Mouse (Mus musculus) brain, adult 2 months (tissue): ENCODE measurements at regions not wholly inside any gene's neighbourhood (a gene's known extent, or its start where the extent isn't known, plus 50 kb on each side); places are given as distances from the start of the nearest gene placed in this dataset.

ENCODE experiments used
- DNase-seq: peaks from one replicate; pipeline ENCODE4 v3.0.0; 2011; ENCODE audit warnings: low read depth, low spot score

DNA sequence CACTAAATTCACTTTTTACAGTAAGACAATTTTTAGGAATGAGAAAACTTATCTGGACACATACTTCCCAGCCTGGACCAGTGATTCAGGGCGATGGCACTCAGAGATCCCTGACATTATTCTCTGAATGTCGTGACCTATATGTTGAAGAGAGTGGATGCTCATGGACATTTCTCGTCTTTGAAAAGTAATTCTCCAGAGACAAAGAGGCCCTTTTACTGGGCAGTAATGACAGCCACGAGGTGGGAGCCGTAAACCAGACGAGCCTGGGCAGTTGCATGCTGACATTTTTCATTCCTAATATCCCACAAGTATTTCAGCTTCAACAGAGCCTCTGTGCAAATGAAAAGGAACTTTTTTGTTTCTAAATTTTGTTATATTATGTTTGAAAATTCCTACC is 1041.3 kb downstream of the Slc22a22 start:
- DNase-seq: no peak

DNA sequence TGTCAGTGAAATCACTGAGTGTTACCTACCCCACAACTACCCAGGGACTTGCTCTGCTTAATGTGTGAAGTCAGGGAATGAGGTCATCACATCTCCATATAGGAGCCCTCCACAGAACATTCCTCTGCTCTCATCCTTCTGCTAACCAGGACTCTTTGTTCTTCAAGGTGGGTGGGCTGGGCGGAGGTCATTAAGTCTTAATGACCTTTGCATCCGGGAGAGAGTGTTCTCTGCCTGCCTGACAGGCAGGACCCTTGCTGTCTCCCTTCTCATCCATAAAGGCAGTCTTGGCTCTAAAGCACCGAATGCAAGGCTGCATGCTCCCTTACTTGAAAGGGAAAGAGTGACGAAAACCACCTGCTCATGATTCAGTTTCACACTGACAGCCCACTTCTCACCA is 1051.4 kb downstream of the Slc22a22 start:
- peak; percentile 2 for DNase-seq

DNA sequence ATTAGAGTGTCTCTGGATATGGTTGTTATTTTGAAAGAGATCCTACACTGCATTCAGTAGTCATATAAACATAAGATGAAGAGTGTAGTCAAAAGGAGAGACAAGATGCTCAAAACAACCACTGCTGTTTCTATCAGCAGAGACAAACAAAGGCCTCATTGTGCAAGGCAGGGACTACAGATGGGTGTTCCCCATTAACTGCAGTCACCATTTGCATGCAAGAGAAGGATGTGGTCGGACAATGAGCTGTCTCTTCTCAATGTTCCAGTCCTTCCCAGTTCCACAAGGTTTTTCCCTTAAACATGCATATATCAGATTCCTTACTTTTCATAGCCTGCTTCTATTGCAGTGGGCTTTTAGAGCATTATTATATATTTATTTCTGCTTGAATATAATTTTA is 1056.7 kb downstream of the Slc22a22 start:
- peak; percentile 37 for DNase-seq

DNA sequence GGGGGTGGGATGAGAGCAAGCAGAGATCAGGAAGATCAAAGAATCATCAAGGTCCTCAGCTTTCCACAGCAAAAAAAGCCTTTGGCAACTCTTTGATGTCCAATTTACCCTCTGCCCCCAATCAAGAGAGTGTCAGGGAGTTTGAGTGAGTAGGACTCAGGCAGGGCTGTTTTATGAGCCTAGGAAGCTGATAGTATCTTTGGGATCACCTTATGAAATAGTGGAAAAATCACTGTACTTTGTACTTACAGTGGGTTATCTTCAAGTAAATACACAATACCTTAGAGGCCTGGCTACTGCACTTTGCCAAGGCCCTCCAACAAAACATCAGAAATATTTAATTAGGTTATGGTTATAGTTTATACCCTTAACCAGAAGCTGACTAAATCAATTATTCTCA is 1085.4 kb downstream of the Slc22a22 start:
- DNase-seq: no peak

DNA sequence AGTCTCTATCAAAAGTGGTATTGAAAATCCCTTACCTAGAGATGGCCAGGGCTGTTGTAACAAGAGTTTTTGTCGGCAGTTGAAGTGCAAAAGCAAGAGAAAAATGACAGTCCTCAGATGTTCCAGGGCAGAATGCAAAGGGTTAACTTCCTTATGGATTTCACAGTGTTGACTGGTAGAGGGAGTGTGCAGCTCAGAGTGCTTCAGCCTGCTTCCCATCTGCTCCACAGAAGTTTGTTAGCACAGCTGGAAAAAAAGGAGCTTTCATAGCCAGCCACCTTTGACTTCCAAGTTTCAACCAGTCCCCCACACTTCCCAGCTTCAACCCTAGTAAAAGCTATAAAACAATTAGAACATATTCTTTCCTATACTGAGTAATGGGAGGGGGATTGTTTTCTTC is 1098.9 kb downstream of the Slc22a22 start:
- DNase-seq: no peak

DNA sequence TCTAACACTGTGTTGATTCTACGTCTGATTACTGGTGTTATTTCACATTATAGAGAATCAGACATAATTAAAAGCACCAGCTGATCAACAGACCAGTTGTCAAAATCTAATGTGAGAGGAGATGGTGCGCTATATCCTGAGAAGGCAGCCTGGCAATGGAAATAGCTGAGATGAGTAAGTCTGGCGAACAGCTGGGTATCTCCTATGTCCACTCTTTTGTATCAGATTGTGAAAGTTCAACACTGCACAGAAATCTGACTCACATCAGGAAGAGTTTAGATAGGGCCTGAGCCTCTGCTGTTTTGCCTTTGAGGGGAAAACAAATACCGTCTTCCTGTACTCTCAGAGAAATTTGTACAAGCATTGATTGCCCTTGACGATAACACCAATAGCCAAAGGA is 1126.5 kb downstream of the Slc22a22 start:
- no peak for DNase-seq

DNA sequence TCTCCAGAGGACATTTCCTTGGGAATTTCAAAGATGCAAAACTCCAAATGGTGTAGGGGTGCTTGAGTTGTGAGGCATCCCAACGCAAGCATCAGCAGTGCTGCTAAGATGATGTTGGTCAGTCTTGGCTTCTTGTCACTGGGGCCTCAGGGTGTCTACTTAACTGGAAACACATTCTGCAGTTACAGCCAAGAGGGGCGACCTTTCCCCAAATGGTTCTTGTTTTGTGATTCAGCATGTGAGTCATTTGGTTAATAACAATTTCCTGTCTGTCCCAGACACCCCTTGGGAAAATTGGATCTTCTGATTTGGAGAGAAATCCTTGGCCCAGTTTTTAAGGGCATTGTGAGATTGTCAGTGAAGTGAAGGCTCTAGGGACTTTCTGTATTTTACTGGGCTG is 1131.3 kb downstream of the Slc22a22 start:
- DNase-seq: no peak

DNA sequence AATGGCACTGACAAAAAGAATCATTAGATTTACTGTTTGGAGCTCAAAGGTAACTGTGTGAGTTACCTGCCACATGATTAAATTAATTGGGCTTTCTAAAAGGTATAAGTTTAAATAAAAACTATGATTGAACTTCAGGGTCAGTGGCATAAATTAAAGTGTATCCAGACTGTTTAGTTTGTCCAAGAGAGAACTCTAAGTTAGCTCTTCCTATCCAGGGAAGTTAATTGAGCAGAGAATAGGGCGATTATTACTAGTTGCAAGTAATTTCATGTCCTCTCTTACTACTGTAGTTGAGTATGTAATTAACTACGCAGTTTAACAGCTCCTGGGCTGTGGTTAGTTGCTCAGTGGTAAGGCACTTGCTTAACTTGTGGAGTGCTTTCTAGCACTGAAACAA is 1132.5 kb downstream of the Slc22a22 start:
- no peak for DNase-seq

DNA sequence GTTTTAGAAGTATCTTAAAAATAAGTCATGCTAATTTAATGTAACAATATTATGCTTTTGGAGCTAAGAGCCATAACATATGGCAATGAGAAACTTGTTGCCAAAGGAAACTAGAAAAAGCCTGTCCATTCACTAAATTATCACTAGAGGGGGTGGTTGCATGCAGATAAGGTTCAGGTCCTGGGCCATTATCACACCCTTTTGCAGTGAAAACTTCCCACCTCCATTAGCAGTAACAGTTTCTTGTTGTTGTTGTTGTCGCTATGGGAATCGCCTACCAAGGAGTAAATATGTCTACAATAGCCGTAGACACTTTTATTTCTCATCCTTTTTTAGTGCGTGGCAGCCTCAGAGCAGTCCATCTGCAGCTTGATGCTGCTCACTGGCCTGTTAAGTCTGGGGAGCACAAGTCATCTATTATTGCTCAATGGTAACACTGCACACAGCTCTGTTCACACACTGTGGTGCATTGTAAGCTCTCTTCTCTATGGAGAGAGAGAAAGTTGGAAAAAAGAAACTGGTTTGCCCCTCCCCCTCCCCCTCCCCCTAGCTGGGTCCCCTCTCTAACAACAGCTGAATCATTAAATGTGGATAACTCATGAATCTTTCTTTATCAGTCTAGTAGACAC is 1133.0 kb downstream of the Slc22a22 start:
- peak; percentile 10 for DNase-seq

DNA sequence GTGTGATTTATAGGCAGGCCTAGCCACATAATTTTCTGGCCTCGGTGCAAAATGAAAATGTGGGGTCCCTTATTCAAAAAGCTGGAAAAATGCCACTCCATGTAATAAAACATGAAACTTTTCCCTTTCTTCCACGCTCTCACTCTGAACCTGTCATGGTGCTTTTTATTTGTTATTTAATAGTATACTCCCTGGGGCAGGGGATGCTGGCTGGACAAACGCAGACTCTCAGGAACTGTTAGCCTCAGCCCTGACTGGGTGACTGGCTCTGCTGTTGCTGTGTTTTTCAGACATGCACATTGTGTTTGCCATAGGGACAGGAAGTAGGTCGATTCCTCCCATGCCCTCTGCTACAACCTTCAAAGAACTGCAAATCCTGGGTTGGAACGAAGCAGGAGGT is 1139.5 kb downstream of the Slc22a22 start:
- DNase-seq: no peak

DNA sequence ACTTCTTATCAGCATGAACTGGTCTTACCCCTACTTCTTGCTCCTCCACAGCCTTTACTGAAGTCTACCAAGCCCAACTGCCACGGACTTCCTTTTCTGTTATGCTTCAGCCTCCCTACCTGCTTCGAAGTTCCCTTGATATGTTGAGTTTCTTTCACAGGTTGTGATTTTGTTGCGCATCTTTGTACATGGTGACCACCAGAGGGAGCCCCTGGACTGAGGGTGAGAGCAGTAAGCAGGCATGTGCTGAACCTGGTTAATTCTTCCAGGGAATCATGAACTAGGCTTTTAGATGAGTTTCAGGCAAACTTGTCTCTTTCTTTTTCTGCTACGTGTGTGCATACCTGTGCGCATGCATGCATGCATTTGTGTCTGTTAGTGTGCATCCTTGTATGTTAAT is 1141.0 kb downstream of the Slc22a22 start:
- DNase-seq: peak; percentile 84

DNA sequence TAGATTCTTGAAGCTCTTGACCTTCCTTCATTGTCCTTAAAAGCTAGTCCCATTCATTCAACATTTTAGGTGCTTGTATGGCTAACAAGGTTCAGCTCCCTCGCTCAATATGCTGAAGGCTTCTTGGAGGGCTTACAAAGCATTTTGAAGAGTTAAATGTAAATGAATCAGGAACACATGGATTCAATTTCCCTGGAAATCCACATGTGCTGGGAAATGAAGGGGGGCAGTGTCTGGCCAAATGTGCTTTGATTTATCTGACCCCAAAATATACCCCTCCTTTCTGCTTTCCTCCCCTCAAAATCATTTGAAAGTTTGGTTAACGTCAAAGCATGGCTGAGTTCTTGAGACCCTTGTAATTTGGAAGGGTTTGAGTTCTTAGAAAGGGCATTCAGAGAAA is 1142.4 kb downstream of the Slc22a22 start:
- DNase-seq: no peak

DNA sequence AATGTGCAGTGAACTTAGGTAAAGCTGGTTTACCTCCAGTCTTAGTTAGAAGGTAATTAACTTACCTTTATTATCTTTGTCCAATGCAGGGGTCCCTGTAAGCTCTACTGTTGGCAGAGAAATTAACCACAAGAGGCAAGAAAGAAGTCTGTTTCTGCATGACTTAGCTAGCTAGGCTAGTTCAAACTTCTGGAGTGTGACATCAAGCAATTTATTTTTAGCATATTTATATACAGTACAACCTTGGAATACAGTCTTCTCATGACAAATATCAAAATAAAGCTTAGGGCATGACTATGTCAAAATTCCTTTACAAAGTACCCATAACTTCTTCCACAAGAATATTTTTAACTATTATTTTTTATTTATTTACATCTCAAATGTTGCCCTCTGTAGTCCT is 1156.9 kb downstream of the Slc22a22 start:
- no peak for DNase-seq

DNA sequence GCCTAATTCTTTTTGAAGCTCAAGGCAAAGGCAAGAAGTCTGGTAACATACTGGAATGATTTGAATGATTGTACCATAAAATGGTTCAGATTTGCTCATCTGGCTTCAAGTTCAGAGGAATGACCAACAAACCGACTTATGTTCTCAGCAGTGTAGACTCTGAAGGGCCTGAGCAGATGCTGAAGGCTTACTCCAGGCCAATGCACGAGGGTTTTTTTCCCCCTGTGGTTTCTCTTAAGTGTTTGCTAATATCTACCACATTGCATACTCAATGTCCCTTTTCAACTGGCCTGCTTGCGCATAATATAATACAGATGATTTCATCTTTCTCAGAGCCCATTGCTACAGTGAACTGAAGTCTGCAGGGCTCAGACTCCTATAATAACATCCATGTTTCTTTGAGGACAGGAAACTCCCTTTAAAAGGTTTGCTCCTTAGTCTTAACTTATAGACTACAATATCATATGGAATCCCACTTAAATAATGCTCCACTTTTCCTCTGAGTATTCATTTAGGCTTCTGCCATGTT is 1182.5 kb downstream of the Slc22a22 start:
- DNase-seq: no peak

DNA sequence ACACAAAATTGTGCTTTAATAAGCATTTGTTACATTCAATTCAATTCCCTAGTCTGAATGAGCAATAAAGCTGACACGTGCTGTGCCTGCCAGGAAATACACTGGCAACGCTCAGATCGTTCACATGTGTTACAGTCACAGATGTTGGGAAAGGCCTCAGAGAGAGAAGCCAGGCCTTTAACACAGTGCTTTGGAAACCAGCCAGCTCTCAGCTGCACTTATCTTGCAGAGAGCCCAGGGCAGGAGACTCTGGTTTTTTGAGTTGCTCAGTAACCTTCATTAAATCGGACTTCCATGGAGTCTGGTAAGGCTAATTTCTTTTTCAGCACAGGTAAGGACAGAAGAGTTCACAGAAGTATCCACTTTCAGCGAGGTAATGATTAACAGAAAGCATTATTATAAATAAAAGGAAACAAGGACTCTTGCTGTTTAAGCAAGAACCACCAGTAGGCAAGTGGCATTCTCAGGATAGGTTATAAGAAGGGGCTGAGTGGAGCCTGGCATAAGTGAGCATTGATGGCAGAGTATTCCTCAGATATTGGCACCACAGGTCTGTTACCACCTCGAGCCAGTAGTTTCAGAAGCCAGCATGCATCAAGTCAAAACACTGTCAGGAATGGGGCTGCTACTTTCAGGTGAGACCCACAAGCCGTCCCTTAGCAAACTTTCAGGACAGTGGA is 1198.7 kb downstream of the Slc22a22 start:
- DNase-seq: peak; percentile 40

DNA sequence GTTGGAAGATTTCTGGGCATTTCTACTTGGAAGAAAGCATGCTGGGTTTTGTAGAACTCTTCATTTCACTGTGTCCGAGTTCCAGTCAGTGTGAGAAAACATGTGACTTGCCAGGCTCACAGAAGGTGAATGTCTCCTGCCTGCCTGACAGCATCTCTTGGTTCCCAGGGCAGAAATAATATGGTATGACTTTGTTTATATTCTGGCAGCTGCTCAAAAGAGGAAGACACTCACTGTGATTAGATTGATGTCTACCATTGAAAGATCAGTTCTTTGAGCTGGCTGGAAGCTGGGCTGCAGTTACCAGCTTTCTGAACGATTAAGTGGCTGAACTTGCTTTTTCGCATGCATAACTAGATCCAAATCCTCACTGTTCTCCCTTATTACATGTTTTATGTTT is 1199.4 kb downstream of the Slc22a22 start:
- DNase-seq: peak; percentile 7

DNA sequence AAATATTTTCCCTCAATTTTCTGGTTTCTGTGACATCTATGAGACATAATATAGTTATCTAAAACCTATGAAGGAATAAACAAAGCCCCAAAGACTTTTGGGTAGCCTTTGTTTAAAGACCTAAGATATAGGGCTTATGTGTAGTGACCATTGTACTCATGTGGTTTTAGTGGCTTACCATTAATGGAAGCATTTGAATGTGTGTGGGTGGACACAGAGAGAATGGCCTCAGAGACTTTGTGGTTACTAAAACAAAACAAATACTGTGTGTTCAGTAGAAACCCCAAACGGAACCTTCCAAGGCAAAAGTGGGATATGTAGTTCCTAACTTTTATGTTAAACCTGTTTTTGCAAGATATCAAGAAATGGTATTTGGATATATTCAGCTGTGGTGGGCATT is 1228.7 kb downstream of the Slc22a22 start:
- no peak for DNase-seq

DNA sequence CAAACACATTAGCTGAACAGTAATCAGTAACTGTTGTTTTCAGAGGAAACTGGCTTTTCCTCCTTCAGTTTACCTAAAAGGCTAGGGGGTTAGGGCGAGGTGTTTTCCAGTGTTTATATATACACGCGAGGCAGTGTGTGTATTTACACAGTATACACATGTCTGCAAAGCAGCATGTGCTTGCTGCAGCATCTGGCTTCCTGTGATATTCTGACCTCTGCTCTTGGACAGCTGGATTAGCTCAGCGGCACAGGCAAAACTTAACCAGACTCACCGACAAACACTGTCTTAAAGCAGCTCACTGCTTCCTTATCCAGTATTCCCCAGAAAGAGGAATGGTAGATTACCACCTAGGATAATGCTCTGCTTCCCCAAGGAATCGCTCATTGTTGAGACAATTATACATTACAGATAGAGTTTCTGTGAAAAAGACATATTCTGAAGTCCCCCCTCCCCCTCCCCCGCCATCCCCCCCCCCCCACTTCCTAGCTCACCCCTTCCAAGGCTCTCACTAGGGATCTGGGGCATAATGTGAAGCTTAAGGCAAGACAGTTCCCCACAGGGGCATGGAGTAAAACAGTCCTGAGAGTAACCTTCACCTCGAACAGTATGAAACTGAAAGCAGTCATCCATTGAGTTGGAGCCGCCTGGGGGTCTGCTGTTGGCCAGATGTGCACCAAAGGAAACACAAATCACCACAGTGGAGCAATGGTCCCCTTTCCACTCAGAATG is 1233.3 kb downstream of the Slc22a22 start:
- DNase-seq: no peak

DNA sequence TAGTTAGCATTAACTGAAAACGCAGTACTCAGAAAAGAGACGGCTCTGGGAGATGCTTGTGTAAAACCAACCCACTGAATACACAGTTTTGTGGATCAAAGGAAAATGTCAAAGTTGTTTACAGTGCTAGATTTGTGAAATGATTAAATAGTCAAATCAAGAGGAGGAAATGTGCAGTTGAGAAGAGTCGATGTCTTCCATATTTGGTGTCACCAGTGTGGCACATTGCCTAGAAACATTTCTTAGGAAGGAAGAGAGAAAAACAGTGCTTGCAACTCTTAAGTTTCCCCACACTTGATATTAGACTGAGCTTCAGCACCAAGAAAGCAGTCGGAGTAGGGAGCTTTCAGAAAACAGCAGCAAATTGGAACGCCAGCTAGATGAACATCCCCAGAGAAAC is 1274.9 kb downstream of the Slc22a22 start:
- DNase-seq: peak; percentile 2

DNA sequence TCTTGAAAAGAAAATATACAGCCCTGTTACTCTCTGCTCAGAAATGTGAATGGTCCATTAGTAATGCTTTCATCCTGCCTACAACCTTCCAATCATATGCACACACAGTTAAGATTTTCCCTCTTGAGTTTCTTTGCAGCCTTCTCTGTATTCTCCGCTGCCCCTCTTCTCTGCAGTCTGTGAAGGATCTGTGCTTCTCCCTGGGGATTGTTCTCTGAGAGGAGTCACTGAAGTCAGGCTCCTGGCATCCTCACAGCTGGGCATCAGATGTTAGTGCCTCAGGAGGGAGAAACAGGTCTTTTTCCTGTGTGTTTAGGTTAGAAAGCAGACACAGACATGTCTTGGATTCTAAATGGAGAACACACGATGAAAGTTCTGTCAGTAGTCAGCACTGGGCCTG is 1278.1 kb downstream of the Slc22a22 start:
- DNase-seq: no peak

DNA sequence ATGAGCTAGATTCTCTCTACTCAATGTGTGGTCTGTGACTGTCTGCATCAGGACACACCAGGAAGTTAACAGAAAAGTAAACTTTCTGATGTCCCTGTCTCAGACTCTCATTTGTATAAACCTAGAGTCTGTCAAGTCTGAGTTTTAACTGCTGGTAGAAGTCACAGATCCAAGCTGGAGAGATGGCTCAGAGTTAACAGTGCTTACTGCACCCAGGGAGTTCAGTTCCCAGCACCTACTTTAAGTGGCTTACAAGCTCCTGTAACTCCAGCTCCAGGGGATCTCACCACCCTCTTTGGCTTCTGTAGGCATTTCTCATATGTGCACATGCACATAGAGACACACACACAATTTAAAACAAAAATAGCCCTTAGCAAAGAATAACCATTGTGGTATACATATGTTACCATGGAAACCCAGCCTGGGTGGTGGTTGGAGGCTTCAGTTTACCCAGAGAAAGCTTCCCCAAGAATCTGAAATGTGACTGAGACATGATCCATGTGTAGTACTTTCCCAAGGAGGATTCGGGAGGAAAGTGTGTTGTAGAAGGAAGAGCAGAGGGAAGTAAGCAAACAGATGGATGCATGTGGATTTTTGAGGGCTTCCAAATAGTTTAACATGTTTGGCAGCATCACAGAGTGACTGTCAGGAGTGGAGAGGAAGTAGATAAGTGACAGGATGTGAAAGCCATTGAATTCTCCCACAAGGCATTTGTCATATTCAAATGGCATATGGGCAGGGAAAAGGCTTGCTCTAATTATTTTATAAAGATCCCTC is 1279.8 kb downstream of the Slc22a22 start:
- peak; percentile 17 for DNase-seq

DNA sequence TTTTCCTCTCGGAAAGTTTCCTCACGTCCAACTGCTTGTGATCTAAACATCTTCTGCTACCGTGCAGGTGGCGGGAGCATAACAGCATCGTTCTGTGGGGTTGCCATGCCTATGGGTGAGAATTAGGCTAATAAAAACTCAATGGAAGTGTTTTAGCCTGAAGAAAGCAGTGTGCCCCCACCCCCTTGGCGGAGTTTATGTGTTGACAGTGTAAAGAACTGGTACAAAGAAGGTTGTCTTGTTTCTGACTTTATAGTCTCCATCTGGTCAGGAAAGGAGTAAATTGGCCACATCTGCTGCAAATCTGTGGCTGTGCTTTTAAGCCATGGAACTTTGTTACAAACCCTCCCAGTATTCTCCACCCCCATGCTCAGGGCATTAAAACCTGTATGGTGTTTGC is 1311.2 kb downstream of the Slc22a22 start:
- DNase-seq: no peak
